Mouse (Mus musculus) thymus, postnatal 10 days (tissue): ENCODE results near the gene D6Wsu163e.
A peak's percentile ranks its signal among the peaks of the same experiment; 100 is the strongest.

Experiments used
- DNase-seq, 2 experiments: peaks; one replicate each; pipeline ENCODE4 v3.0.0; 2021; ENCODE audit warnings: low spot score in 2 of 2

Gene D6Wsu163e

DNA sequence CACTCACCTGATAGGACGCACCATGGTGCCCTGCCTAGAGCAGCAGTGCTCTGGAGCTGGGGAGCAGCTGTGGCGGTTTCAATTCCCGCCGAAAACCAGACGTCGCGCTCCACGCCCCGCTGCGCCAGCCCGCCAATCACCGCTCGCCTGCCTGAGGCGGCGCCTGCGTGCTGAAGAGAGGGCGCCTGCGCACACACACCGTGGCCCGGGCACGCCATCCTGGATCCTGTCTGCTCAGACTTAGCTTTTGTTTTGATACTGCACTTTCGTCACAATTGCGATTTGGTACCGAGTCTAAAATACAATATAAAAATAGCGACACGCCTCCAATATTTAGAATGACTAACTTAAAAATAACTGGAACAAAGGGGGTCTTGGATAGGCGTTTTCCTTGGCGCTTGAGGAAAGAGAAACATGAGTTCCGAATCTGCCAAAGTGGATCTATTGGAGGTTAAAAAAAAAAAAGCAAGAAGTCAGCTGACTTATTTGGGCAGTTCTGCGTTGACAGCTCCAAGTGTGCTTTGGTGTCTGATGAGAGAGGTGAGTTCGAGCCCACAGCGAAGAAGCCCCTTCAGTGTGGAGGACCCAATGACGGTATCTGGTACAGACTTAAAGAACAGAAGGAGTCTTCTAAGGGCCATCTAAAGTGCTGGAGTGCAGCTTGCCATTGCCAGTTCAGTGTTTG, at the start of gene D6Wsu163e, which contains the start of gene Rad51ap1:
D6Wsu163e (plus strand) TSS at position 476 of the 685 bp plus-strand sequence.
Rad51ap1 (minus strand) TSS at position 101 of the 685 bp plus-strand sequence.
- peak; percentile 88 to 92 for DNase-seq

DNA sequence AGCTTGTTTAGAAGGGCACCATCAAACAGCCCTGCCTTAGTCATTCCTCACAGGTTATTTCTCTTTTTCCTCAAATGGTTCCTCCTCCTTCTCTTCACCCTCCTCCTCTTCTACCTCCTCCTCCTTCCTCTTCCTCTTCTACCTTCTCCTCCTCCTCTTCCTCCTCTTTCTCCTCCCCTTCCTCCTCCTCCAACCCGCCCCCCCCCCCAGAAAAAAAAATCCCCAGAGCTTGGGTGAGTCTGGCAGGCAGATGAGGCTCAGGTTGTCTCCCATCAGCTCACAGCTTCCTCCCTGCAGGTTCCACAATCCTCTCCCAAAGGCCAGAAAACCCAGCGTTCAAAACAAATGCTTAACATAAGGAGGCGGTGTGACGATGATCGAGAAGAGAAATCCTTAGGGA, 32.4 kb upstream of the D6Wsu163e start:
- no peak for DNase-seq

DNA sequence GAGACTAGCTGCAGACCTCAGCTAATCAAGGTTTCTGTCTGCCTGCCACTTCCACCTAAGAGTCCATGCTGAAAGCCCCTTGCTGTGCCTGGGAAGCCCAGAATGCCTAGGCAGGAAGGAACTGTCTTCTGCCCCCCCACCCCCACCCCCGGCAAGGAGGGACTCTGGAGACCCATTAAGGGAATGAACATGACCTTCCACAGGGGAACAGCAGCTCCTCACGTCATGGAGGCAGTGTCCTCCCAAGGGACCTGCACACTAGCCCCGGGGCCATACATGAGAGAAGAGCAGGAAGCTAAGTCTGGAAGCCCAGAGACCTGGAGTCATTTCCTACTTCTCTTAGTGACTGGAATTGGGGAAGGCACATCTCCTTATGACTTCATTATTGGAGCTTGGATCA, 31.9 kb upstream of the D6Wsu163e start:
- DNase-seq, result no peak

DNA sequence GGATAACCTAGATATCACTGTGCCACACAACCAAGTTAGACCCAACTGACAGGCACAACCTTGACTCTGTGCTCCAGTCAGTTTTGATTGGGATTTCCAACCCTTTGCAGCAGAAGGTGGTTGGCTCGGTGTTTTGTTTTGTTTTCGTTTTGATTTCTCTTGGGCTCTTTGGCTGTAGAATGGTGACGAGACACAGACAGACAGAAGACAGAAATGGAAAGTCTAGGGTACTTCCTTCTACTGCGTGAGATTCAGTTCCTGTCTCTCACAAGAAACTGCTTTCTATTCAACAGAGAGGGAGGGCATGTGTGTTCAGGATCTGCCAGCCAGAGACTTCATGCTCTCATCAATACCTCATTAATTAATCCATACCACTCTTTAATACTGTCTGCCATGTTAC, 29.0 kb upstream of the D6Wsu163e start:
- no peak for DNase-seq

DNA sequence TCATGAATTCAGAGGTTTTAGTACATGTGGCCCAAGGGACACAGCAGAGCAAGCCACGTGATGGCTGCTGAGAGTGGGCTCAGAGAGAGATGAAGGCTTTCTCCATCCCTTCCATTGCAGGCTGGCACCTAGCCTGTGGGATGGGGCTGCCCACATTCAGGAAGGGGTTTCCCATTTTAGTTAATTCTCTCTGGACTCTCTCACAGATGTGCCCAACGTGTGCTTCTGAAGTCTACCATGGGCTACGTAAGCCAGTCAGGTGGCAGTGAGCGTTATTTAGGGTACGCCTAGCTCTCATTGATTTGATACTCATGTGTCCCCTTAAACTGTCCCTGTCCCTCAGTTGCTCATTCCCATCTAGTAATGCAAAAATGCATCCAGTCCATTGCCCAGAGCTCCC, 24.8 kb upstream of the D6Wsu163e start:
- no peak for DNase-seq

DNA sequence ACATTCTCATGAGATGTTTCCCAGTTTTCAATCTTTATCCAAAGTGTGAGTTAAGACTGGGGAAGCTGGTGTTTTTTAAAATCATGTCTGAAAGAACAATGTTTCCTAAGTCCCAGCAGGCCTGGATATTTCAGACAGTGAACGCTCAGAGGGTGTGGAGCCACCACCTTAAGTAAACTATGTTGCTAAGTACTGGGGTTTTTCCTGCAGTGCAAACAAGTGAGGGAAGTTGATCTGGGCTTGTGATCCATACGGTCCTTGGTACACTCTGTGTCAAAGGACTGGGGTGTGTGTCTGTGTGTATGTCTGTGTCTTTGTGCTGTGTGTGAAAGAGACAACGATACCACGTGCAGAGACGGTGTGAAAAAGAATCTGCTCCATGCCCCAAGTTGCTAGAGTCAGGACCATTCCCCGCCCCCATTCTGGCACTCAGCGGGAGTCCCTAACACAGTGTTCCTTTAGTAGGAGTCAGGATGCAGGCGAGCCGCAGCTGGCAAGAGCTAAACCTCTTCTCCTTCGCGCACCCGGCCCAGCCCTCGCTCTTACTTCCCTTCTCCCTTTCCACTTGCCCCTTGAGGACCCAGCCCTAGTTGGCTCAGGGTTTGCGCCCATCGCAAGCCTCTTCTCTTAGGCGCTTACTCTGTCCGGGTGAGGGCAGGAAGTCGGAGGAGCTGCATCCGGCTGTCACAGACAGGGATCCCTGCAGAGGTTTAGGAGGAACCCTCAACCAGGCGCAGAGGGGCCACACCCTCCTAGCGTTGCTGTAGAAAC, 18.5 kb upstream of the D6Wsu163e start, which contains the start of gene Dyrk4:
Dyrk4 (minus strand) TSS at position 729 of the 771 bp plus-strand sequence.
- peak in 1 of 2 experiments; percentile 21 for DNase-seq

DNA sequence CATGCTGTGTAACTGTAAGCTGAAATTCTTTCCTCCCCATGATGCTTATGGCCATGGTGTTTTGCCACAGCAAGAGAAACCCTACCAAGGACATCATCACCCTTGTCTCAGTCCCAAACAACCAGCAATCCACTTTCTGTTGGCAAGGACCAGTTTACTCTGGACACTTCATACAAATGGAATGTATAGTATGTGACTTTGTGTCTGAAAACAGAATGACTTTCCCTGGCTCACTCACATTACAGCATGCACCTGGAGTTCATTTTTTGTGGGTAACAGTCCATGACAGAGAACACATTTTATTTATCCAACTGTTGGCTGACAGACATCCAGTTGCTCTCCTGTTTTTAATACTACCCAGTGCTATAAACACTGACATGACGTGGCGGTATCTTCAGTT, 6.9 kb upstream of the D6Wsu163e start:
- no peak for DNase-seq

DNA sequence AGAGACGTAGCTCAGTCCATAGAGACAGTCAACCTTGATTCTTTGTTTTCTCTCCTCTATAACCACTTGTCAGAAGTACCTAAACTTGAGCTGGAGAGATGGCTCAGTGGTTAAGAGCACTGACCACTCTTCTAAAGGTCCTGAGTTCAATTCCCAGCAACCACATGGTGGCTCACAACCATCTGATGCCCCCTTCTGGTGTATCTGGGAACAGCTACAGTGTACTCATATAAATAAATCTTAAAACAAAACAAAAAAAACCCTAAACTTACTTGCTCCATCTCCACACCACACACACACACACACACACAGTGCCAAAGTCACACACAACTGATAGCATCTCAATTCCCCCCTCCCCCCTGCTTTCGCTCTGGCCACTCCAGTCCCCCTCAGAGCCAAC, 1.7 kb upstream of the D6Wsu163e start:
- DNase-seq, result no peak

DNA sequence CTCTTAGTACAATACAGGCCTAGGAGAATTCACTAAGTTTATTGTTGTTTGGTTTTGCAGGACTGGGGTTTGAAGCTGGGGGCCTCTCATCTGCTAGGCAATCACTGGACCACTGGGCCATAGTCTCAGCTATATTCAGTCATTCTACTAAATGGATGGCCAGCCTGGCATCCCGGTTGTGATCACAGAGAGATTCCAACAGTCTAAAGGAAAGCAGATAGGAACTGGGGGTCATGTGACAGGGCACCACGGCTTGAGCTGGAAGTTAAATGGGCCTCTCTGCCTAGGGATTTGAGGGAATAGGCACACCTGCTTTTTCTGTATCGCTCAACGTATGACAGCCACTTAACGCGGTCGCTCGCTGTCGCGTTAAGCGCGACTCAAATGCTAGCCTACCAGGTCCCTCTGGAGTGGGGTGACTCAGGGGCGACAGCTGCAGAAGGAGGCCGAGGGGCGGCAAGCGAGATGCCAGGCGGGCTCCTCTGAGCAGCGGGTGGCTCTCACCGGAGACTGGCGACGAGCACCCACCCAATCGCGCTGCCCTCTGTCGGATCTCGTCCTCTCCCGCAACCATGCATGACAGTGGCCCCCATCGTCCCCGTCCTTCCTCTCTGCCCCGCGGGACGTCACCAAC, 792 bp upstream of the D6Wsu163e start:
- DNase-seq, result no peak

DNA sequence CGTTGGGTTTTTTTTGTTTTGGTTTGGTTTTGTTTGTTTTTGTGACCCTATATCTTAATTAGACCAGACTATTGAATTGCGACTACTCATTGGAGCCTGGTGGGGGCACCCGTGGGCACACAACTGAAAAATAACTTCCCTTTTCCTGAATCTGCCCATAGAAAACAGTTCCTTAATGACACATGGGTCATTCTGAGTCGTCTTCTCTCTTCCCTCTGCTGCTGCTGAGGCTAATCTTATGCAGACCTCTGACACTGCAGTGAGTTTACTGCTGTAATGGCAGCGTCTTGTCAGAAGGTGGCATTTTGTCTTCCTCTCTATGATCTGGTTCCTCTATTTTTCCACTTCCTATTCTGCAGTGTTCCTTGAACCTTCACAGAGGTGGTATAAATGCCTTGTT, 689 bp downstream of the D6Wsu163e start:
- DNase-seq, result no peak

DNA sequence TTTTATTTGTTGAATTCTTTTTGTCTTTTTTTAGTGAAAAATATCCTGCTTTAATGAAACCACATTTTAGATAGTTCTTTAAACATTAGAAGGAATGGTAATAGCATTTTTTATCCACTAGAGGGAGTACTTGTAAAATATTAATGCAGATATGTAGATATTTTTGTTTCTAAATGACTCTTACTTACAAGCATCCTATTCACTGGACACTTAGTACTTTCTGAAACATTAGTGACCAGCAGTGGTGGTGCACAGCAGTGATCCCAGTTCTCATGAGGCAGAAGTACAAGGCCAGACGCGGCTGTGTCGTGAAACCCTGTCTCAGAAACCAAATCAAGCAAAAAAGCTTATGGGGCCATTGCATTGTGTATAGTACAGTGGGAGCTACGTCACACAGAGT, 8.6 kb downstream of the D6Wsu163e start:
- DNase-seq, result no peak

DNA sequence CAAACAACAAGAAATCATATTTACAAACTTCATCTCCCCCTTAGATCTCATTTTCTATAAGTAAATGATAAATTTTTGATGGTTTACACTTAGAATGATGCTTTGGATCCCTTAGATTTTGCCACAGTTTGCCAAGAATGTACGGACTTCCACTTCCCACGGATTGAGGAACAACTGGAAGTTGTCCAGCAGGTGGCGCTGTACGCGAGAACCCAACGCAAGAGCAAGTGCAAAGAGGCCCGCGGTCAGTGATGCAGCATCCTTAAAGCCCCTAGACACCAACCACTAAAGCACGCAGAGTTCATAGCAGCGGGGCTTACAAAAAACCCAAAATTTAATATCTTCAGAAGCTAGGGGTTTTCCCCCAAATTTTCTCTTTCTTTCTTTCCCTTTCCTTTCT, 16.0 kb downstream of the D6Wsu163e start:
- DNase-seq, result peak; percentile 23 to 75

DNA sequence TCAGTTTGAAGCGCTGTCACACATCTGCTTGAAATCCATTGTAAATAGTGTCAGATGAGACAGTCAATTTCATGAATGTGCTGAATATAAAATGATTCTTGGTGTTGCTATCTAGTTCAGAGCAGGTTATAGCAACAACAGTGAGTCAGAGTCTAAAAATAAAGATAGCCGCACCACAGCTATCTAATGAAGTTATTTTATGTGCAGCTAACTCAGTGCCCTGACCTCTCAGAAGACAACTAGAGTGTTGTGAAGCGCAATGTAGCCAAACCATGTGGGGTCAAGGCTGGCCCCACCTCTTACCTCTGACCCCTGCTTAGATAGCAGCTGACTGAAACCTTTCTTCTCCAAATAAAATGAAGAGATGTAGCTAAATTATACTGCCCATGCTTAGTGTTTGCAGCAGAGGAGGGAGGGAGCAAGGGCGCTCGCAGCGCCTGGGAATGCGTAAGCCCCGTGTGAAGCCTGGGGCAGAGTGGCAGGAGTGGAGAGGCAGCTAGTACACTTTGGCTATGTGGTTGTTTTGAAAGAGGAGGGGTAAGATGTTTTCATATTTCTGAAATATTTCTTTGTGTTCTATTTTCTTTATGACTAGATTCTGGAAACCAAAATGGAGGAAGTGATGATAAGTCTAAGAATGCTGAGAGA, 21.7 kb downstream of the D6Wsu163e start:
- DNase-seq, result no peak

DNA sequence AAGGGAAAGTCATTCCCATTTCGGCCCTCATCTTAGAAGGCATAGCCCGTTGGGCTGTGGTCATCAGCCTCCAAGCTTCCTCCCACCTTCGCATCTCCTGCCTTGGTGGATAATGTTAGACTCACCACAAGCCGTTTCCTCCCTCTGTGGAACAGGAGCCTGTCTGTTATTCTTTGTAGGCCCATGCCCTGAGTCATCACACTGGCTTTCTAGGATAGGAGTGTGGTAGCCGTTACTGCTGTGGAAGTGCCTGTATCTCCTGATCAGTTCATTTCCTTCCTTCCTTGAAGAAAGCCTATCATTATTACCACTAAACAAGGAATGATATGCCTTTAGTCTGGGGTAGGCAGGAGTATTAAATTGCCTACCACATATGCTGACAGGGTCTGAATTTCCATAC, 22.9 kb downstream of the D6Wsu163e start:
- no peak for DNase-seq

DNA sequence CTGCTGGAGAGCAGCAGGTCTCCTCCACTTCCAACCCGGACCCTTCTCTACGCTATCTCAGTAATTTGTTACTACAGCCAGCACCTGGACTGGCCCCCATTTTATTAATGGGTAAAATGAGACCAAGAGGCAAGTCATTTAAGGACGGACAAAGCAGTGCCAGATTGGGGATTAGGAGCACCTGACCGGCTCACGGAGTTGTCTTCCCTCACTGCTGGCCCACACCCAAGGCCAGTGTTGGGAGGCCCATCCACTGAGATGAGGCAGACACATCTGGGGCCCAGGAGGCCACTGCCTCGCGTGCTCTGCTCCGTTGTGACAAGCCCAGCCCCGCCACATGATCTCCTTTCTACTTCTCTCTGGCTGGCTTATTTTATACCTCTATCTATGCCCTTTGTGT, 23.7 kb downstream of the D6Wsu163e start:
- DNase-seq, result no peak

DNA sequence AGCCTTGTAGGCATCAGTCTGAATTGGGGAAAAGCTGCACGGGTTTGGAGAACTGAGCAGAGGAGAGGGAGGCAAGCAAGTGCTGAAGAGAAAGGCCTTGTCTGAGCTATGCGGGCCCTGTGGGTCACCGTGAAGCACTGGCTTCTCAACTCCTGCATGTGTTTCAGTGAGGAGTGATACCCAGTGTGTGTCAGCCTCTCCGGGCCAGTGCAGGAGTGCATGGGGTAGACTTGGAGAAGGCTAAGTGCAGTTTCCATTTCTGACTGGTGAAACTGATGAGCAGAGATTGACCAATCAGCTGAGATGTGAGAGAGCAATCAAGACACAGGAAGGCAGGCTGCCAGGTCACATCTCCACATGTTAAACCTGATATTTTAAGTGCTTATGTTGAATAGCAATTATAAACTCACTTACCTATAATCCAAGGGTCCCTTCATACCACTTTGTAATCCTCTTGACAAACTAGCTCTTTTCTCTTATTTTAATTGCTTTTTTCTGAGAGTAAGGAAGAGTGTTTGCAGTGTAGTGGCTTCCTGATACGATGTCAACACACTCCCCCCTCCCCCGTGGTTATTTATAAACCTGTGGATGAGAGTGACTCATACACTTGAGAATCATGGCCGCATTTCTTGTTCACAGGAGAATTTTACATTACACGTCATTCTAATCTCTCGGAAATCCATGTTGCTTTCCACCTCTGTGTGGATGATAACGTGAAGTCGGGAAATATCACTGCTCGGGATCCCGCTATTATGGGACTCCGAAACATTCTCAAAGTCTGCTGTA, 26.7 kb downstream of the D6Wsu163e start:
- no peak for DNase-seq

DNA sequence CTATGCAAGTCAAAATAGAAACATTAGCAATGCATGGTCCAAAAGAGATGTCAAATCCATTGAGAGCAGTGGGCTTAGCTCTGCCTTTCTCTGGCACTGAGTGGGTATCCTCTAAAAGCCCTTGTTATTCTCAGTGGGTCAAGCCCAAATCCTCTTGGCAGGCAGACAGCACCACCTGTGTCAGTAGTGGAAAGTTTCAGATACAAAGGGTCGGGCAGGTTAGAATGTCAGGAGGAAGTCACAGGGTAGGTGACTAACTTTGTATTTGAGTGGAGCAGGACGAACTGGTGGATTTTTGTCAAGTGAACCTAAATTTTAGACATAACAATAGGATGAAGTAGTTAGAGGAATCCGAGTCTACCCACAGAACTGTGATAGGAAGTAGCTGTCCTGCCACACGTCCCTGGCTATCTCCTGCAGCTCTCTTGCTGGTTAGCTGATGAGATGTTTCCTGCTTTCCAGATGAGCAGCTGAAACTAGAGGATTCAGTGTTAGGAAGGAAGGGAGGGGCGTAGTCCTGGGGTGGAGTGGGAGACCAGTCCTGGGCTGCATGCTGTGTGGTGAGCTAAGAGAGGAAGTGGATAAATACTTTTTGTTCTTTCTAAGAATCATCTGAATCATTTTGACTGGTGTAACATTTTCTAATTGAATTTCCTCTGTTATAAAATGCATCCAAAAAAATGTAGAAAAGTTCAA, 41.9 kb downstream of the D6Wsu163e start:
- no peak for DNase-seq

DNA sequence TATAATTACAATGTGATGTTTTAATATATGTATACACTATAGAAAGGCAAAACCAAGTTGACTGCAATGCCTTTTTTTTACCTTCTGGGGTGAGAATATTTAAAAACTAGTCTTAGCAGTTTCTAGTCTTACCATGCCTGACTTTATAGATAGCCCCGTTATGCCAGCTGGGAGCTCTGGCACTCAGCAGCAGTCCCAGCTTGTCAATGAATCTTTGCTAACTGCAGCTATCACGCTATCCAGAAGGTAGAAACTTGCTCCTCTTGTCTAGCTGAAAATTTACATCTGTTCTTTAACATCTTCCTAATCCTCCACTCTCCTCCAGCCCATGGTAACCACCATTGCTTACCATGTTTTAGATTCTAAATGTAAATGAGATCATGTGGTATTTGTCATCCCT, 53.9 kb downstream of the D6Wsu163e start:
- DNase-seq, result no peak

DNA sequence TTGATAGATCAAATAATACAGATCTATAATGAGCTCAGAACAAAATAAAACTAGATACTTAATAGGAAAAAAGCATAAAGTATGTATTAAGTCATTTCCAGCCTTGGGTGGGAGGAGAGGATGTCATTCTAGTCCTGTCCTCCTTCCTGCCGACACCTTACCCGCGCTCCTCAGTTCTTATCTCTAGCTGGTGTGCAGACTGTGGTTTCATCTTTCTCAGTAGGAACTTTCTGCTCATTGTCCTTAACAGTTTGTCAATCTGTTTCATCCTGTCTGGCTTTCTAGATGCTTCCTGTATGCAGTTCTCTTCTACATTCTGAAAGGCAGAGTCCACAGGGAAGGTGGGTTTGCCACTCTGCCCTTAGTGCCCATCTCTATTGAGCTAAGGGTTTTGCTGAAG, 55.7 kb downstream of the D6Wsu163e start:
- DNase-seq, result no peak

DNA sequence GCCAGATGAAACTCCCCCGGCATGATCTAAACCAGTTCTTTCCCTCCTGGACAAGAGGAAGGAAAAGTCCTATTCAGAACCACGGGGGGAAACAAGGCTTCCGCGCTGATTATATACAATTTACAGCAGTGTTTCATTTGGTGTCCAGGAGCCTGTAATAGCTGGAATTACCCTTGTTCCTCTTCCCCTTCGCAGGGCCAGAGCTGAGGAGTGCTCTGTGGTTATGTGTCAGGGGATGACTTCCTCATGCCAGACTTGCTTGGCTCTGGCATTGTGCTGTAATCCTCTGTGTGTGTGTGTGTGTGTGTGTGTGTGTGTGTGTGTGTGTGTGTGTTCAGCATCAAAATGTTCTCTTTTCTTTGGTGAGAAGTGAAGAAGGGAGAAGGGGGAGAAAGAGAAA, 56.6 kb downstream of the D6Wsu163e start:
- DNase-seq, result no peak

DNA sequence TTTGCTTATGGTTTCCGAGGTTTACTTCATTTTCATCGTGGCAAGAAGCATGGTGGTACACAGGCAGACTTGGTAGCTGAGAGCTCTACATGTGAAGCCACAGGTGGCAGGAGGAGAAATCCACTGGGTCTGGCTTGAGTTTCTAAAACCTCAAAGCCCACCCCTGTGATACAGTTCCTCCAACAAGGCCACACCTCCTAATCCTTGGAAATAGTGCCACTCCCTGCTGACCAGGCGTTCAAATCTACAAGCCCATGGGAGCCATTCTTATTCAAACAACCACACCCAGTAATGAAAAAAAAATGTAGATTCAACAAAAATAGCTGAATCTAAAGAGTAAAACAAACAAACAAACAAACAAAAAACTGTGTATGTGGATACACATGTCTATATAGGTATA, 65.9 kb downstream of the D6Wsu163e start:
- no peak for DNase-seq
